Mouse (Mus musculus) CH12F3 (cell line): Measurements from ENCODE around the gene Smad1.

Experiments
- in situ Hi-C: fragments of 300-500 bp; cut with MboI; formaldehyde crosslinking; loops from 2 replicates; pipeline ENCODE4 v1.14.3; 2020; ENCODE audit warnings: low sequenced_read_pairs

The Smad1 gene

DNA sequence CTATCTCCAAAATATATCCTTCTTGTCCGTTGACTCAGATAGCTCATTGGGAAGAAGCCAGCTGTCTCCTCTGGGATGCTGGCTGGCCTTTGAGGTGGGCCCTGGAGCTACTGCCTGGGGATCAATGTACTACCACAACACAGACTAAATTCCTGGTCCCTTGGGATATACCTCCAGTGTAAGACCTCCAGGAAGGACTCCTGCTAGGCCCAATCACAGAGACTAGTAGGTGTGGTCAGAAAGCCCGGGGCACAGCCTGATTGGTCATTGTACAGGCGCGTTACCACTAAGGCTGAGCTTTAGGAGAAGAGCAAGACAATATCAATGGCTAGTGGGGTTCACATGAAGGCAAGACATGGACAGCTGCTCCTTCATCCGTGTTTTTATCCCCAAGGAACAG is 93.4 kb downstream of the Smad1 start:
- in situ Hi-C loops, result loop anchor here (10.0 kb wide), 1 partner anchor 279 kb away; no protein-coding TSS in a partner anchor

DNA sequence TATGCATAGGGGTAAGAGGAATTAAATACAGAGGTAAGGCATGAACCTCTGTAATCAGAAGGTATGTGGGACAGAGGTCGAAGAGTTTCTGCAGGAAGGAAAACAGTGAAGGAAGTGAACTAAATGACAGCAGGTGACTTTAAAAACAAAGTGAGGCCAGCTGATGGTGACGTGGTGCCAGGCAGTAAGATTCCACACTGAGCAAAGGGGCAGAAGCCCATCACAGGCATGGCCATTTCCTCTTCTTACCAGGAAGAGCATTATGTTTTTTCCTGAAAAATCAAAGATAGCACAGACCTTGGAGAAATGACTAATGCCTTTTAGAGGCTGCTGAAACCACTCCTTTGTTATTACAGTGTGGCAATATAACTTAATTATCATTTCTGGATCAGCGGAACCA is 97.8 kb downstream of the Smad1 start:
- in situ Hi-C loops, result loop anchor here (10.0 kb wide), 1 partner anchor 283 kb away; no protein-coding TSS in a partner anchor

DNA sequence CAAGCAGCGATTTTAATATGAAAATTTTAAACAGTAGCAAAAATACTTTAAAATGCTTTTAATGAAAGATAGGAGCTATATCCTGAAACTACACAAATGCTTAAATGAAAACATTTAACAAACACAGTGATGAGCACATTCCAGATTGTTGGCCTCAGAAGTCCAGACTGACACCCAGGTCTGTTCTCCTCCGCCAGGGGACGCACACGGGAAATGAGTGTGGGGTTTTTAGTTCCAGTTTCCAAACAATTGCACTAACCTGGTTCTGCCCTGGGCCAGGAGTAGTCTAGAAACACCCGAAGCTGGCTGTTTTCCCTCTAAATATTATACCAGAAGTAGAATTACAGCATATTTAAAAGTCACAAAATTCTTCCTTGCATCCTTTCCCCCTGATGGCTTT is 99.6 kb downstream of the Smad1 start:
- in situ Hi-C loops, result loop anchor here (10.0 kb wide), 1 partner anchor 285 kb away; no protein-coding TSS in a partner anchor

GRCm38 (mm10) chr8:79297763-79298162 is 101.6 kb downstream of the Smad1 start:
- in situ Hi-C loops, result no loop called here

- in situ Hi-C loops, result no loop called here
Observed at GRCm38 (mm10) chr8:79295276-79296105, 103.8 kb downstream of the Smad1 start.

GRCm38 (mm10) chr8:79294610-79295275 is 104.6 kb downstream of the Smad1 start, which contains the start of gene Mmaa:
TSS of gene Mmaa (minus strand) at chr8:79294937.
- in situ Hi-C loops, result no loop called here

DNA sequence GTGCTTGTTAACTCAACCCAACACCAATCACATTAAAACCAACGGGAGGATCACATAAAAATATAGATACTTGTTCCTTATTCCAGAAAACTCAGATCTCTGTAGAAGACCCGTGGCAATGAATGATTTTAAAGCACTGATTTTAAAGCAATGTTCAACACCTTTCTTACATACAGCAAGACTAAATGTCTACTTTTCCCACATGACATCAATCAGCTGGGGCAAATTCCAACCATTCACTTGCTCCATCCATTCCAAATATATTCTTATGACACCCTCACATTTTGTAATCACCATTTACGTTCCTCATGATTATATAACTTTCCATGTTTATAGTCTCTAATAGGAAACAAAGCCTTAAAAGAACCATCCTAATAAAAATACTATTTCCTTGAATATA is 105.5 kb downstream of the Smad1 start:
- in situ Hi-C loops, result no loop called here

DNA sequence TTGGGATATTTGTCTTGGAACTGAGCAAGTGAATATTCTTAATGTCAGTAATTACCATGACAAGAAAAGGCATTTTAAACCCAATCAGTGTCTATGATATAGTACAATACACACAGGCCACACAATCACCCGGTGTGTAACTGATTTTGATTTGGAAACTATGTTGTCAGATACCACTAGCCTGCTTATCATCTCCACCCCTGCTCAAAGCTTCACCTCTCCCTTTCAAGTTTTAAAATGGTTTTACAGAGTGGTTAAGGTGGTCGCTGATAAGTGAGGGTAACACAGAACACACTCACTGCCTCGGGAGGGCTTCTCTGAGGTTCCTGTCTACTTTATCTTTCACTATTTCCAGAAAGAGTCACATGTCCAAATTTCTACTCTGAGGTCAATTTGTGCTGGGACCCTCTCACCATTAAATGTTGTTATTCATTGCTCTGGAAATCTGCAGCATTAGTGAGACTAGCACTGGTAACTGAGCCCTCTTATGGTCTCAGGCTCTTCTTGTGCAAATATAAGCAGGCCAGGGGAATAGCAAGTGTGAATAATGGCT is 106.5 kb downstream of the Smad1 start:
- in situ Hi-C loops, result no loop called here

- in situ Hi-C loops, result no loop called here
Observed at GRCm38 (mm10) chr8:79289592-79289991, 109.7 kb downstream of the Smad1 start.

DNA sequence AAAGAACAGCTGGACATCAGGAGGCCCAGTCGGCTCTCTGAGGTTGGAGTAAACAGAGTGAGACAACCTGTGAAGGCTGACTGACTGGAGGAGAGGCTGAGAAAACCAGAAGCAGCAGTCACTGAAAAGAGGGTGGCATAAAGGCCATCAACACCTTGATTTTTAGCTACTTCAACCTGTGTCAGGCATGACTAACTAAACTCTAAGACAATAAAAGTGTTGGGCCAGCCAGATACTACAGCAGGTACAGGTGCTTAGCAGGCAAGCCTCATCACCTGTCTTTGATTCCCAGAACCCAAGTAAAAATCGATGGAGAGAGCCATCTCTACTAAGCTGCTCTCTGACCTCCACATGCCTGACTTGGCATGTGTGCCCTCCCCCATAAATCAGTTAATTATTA is 110.6 kb downstream of the Smad1 start:
- in situ Hi-C loops, result no loop called here
